Mouse (Mus musculus) fibroblast of lung, adult 2 months (primary cell): ENCODE data around the gene Coro7.
"Not testable (repeated sequence)": the region's sequence is repeated elsewhere in the genome, so short reads cannot be mapped to it uniquely, and the experiment has no call there.

Experiments
- DNase-seq: peaks from one replicate; pipeline ENCODE4 v3.0.0-alpha.2; 2011; ENCODE audit warnings: low read depth

Coro7 gene

DNA sequence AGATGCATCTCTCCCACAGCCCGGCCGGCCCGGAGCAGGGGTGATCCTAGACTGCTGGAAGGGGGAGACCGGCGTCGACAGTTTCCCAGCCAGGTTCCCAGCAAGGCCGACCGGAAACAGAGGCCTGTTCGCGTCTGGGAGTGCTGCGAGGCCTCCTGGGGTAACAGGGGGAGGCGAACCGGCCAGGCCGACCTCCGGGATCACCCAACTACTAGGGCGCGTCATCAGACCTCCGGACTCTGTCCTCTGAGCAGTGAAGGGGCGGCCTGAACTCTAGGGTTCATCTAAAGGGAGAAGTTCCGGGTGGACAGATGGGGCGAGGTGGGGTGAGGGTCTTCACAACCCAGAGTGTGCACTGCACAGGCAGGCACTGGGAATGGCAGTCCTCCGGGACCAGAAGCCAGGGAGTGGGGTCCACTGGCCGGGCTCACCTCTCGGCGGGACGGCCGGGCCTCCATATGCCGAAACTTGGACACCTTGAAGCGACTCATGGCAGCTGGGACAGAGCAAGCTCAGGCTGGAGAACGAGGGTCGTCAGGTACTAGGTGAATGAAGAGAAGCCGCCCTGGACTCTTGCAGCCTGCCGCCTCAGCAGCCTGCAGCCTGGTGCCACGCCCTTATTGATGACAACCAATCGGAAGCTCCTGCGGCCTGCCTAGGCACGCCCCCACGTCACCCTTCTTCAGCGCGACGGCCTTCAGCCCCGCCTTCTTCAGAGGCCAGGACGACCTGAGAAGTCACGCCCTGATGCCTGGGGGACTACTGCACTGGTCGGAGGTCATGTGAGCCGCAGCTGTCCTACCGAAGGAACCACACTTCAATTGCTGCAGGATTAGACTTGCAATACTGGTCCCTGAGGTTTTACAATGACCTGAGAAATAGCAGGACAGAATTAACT lies at the start of gene Coro7:
Gene Coro7, minus strand, starts transcription at position 657 of the 898 bp plus-strand sequence.
- DNase-seq, result peak; percentile 76

DNA sequence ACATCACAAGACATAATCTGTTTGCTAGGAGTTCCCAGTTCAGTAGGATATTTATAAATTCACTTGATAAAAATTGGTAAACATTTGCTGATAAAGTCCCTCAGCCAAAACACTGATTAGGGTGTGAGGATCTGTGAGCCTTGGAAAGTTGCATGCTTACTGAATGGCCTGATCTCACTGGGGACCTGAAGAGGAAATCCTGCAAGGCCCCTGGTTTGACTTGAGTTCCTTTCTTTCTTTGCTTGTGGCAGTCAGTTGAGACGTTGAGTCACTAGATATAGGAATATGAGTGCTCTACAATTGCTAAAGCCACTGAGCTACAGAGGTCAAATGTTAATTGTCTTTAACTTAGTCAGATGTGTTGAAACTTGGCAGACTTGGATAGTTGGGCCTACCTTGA lies 48.4 kb upstream of the Coro7 start:
- no peak for DNase-seq

DNA sequence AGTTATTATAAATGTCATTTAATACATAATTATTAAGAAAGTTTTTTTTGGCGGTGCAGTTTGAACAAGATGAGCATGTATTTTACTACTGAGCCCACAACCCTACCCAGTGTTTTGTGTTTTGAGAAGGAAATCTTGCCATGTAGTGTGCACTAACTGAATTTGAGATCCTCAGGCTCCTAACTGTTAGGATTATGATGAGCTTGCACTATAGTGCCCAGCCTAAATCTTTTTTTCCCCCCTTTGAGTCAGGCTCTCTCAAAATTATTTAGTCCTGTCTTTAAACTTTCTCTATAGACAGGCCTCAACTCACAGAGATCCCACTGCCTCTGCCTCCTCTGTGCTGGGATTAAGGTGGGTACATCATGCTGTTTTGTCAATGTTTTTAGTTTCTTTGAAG lies 47.9 kb upstream of the Coro7 start:
- no peak for DNase-seq

DNA sequence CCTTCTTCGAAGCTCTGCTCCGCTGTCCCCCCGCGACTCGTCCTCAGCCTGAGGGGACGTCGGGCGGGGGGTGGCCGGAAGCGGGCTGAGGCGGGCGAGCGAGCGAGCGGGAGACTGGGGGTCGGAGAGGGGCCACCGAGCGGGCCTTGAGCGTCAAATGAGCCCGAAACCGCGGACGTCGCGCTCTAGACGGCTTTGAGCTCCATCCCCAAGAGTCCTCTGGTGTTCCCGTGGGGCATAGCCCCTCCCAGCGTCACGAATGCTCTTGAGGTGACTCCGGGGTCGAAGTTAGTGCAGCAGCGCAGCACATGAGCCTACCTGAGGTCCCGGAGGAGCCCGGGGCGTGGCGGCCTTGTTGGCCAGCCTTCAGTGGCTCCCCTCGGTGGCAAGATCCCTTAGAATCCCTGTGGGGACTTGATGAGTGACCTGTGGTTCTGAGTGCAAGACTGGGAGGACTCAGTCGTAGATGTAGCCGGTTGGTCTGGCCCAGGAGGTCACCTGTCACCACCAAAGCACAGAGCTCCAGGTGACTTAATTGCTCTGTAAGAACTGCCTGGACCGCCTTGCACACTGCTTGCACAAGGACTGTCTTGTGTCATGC lies 47.1 kb upstream of the Coro7 start:
- no peak for DNase-seq

DNA sequence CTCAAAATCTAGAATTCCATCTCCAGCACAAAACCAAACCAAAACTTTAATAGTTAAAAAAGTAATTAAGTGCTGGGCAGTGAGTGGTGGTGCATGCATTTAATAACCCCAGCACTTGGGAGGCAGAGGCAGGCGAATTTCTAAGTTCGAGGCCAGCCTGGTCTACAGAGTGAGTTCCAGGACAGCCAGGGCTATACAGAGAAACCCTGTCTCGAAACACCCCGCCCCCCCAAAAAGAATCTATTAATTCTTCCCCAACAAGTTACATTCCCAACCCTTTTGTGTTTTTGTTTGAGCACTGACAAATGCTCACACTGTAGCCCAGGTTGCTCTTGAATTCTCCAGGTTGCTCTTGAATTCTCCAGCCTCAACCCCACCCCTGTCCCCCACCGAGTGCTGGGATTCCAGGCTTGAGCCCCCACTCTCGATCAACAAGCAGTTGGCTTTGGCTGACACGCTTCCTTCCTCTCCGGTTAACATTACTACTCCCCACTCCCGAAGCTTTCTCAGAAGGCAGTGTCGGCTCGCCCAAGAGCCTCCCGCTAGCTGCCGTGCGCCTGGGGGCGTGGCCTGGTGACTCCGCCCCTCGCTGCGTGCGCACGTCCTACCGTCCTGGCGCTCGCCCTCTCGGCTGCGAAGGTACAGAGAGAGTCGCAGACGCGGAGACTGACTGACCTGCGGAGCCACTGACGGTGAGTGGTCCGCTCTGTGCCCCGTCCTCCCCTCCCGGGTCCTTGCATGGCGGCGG lies 46.4 kb upstream of the Coro7 start, which contains the start of gene Hmox2:
Gene Hmox2, plus strand, starts transcription at position 582 of the 748 bp plus-strand sequence.
- DNase-seq, result peak; percentile 73

DNA sequence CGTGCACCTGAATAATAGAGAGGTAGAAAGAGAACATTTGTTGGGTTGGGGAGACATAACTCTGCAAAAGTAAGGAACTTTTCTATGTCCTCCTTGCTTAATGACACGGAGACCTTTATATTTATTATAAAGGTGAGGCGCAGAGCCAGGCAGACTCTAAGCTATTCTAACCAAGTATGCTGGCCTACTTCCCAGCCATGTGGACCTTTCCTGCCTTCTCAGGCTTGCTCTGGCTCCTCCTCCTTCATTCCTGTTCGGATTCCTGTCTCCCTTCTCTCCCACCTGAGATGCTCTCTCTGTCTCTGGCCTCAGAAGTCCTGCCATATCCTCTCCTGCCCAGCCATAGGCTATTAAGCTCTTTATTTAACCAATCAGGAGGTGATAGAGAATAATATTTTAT lies 45.7 kb upstream of the Coro7 start:
- DNase-seq, result no peak

DNA sequence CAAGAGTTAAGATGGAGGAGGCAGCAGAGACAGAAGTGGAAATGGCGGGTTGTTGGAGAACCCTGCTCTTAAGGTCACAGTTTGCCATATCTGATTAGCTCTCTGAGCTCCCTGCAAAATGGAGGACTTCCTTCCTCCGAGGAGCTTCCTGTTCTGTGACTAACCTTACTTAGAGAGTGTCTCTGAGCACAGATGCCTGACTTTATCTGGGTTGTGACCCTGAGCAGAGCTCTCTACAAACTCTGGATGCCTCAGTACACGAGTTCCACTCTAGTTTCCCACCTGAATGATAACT lies 43.3 kb upstream of the Coro7 start:
- no peak for DNase-seq

DNA sequence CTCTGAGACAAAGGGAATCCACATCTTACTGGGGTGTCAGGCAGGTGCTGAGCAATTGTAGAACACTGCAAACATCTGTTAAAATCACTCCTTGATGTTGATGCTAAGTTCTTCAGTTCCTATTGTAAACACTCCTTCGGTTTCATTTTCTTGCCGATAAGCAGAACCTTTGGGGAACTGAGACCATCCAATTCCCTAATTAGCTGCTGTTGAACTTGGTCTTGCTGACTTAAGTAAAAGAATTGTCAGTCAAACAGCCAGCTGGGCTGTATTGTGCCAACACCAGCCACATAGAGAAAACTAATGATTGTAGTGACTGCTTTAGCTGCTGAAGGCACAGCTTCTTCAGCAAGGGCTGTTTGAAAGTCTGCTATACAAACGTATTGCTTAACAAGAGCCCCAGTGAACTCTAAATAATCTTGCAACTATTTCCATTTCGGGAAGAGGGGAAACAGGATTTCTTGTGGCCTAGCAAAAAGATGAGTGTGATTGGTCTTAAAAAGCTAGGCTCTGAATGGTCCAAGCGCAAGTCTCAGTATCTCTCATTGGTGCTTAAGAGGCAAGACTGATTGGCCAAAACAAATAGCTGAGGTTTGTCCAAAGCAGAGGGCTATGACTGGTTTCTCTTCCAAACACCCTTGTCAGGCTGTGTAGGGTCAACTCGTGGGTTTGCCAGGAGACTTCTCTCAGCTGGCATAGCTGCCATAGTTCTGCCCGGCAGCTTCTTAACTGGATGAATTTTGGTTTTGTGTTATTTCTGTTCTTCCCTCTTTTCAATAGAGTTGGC lies 42.7 kb upstream of the Coro7 start:
- DNase-seq, result no peak

DNA sequence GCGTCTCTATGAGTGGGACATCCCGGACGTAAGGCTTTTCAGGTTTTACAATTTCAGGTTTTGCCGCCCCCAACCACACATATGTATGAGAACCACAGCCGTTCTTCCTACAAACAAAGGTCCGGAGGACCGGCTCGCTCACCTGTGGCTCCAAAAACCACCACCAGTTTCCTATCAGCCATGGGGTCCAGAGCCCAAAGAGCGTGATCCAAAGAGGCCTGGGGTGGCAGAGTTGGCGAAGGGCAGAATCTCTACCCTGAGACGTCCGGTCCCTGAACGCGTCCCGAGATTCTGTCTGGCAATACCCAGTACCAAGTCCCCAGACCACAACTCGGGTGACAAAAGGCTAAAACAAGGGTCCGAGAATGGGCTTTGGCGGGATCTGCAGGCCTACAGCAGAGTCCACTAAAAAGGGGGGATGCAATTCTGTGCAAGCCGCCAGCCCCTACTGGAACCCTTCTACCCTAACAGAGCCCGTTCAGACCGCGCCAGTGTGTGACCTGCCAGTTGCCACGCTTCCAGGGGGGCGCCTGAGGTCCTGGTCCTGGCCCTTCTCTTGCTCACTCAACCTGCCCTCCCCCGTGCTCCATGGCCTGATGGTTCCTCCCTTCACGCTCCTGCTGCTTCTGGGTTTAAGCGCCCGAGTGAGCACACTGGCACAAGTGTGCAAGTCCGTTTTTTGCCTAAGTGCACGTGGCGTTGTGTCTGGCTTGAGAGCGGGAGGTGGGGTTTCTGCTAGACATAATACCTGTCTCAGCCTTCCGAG lies 39.4 kb upstream of the Coro7 start, which contains the start of gene Nmral1:
Gene Nmral1, minus strand, starts transcription at position 604 of the 766 bp plus-strand sequence.
- no peak for DNase-seq

DNA sequence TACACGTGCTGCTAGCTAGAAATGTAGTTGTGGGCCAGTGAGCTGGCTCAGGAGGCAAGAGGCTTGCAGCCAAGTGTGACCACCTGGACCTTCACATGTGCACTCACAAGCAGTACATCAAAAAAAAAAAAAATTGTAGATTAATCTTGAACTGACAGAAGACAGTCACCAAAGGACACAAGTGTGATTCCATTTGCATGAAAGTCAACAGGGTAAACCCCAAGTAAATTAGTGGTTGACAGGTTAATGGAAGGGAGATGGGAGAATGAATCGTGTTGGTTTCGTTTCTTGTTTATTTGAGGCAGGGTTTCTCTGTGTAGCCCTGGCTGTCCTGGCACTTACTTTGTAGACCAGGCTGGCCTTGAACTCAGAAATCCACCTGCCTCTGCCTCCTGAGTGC lies 38.3 kb upstream of the Coro7 start:
- no peak for DNase-seq

DNA sequence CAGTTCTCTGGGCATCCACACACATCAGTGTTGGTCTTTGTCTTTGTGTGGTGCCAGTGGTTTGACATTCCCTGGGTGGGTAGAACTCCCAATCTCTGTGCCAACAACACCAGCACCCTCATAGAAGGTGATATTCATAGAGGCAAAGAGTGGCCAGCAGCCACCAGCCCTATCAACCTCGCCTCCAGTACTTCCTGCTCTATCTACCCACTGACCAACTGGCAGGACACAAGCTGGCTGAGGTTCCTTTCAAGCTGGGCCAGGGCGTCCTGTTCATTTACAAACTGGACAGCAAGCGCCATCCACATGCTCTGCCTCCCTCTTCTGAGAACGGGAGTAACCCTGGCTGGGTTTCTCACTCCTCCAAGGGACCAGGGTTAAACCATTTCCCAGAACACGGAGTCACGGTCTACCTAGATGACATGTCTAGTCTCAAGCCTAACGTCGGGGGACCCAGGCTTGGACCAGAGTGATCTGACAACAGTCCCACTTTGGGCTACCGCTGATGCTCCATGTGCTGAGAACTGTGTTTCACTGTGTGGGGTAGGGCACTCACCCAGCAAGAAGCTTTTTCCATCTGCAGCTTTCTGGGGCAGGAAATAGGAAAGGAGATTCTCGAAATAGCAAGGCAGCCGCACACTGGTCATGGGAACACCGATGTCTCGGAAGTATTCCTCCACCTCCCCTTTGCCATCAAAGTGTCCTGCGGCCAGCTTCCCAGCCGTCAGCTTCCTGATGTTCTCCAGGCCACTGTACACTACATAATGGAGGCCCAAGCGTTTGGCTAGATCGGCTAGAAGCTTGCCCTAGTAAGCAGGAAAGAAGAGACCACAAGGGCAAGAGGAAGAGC lies 34.5 kb upstream of the Coro7 start:
- no peak for DNase-seq

DNA sequence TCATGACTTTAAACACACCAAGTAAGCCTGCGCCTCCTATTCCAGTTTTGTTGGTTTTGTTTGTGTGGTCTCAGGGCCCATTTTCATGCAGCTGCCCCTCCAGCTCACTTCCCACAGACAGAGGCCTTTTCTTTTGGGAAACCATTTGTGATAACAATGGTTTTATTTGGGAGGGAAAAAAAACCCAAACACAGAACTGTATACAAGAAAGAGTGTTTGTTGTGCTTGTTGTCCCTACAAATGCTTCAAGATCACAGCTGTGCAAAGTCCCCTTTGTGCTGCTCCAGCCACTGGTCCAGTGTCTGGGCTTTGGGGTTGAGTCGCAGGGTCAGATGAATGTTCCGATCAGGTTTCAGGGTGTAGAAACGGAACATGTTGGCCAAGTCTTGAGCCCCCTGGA lies 31.6 kb upstream of the Coro7 start:
- no peak for DNase-seq

DNA sequence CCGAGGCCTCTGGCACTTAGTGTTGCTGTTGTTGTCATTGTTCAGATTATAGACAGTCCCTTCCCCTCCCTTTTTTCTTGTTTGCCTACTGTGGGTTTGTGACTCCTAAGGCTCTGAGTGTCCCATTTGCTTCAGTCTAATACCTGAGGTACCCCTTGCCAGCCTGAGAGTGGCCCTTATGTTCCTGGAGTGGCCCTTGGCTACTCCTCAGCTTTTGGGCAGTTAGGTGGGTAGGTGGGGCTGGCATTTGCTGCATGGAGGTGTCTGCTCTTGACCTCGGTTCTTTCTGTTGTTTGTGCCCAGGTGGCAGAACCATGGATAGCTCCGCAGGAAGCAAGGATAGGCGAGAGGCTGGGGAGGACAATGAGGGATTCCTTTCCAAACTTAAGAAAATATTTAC lies 26.0 kb upstream of the Coro7 start:
- no peak for DNase-seq

DNA sequence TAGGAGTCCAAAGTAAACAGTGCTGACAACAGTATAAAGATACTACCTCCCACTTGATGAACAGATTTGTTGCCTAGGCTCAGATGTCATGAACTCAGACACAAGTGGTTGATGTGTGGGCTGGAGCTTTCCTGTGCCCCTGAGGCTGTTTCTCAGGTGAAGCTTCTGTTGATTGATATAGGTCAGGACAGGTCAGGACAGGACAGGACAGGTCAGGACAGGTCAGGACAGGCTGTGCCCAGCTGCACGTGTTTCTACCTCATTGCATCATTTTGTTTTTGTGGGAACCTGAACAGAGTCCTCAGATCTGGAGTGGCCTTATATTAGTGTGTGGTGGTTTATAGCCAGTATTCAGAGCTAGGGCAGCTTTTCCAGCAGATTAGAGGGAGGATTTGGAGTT lies 23.1 kb upstream of the Coro7 start:
- DNase-seq, result no peak

DNA sequence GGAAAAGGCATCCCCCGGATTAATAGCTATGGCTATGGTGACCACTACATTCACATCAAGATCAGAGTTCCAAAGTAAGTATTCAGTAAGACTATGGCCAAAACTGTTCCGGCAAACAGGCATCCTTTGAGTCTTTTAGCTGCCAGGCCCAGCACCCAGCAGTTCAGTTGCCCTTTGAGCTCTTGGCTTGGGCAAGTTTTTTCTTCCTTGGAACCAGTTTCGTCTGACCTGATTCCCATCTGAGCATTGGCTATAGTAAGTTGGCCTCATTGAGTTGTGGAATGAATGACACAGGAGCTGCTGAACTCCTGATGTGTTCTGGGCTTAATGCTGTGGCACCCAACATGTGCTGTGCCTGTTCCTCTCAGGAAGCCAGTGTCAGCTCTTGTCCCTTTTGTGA lies 21.6 kb upstream of the Coro7 start:
- DNase-seq, result no peak

DNA sequence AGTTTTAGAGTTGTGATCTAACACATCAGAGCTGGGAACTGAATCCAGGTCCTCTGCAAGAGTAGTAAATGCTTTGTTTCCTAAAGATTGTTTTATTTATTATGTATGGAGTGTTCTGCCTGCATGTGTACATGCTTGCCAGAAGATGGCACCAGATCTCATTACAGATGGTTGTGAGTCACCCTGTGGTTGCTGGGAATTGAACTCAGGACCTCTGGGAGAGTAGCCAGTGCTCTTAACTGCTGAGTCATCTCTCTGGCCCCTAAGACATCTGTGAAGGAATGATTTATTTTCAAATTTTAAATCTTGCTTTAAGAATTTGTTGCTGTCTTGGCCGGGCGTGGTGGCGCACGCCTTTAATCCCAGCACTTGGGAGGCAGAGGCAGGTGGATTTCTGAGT lies 9.8 kb upstream of the Coro7 start:
- not testable (repeated sequence) for DNase-seq

DNA sequence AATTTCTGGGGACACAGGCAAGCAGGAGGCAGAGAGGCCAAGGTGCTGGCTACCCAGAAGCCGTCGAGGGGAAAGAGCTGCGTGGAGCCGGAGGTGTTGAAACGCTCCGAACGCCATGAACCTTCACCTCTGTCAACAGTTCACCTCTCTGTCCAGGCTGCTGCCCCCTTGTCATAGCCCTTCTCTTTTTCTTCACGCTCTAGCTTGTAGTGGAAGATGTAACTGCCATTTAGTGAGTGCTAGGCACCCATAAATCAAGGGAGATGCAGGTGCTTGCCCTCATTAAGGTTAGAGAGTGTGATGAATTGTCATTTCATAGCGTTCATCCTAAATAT lies 4.8 kb upstream of the Coro7 start:
- DNase-seq, result no peak

DNA sequence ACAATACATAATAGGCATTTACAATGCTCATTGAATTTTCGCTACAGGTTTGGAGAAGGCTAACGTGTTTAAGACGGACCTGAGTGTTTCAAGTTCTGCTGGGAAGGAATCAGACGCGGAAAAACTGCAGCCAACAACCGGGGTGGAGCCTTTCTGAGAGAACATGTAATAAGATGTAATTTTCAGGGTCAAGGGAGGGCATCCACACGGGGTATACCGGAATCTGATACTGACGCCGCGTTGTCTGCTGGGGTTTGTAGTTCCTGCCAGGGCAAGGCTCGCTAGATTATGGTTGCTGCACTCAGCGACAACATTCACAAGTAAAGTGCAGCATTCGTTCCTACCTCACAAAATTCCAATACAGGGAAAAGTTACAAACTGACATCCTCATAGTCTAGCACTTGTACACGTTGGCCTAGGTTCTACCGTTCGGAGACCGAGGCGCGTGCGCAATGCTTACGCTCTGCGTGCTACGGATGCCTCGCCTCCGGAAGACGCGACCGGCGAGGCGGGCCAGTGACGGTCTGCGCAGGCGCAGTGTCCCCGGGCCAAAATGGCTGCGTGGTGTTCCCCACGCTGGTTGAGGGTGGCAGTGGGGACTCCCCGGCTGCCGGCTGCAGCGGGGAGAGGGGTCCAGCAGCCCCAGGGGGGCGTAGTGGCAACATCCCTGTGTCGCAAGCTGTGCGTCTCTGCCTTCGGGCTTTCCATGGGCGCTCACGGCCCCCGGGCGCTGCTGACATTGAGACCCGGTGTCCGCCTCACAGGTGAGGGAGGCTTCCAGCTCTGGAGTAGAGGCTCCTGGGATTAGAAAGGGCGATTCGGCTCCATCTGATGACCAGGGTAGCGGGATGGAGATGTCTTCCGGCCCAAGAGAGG lies 4.2 kb upstream of the Coro7 start:
- peak; percentile 92 for DNase-seq

DNA sequence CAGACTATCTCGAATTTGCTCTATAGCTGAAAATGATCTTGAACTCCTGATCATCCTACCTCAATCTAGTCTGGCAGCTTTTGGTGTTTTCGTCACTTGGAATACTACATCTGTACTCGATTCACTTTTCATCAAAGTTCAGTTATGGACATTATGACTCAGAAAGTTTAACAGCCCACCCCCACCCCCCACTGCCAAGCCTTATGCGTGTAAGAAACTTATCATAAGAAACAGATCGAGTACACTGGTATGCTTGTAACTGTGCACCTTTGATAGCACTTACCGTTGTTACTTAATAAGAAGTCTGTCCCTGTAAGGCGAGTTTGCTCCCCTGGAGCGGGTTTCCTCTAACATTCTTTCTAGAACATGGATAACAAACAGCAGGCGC lies 3.6 kb upstream of the Coro7 start:
- DNase-seq, result no peak
